Mouse (Mus musculus) embryonic facial prominence, embryonic 12.5 days (tissue): ENCODE results near the gene Chil6. TPM values are rescaled to one million over a fixed set of nuclear protein-coding genes. Genes with fewer than 3 reads are reported as not detected.

Experiments
- ATAC-seq: fragments of 200-750 bp; cut with Nextera tagmentation; 2 replicates; pipeline ENCODE4 v1.8.0; 2017; ENCODE audit not compliant: insufficient number of reproducible peaks, insufficient read depth, low FRiP score, low TSS enrichment
- H3K27ac ChIP-seq: fragments of 300-500 bp; sonication (generic); 2 replicates; pipeline ENCODE4 v1.5.1; 2016; ENCODE audit warnings: mild to moderate bottlenecking
- H3K27me3 ChIP-seq: fragments of 300-500 bp; sonication (generic); 2 replicates; pipeline ENCODE4 v1.6.1; 2016; ENCODE audit warnings: mild to moderate bottlenecking, moderate library complexity
- H3K36me3 ChIP-seq: fragments of 300-500 bp; sonication (generic); 2 replicates; pipeline ENCODE4 v1.6.1; 2016; ENCODE audit warnings: mild to moderate bottlenecking
- H3K4me1 ChIP-seq: fragments of 300-500 bp; sonication (generic); 2 replicates; pipeline ENCODE4 v1.6.1; 2016
- H3K4me2 ChIP-seq: fragments of 300-500 bp; sonication (generic); replicated peaks from 2 replicates; pipeline ENCODE4 v1.6.1; 2016; ENCODE audit warnings: mild to moderate bottlenecking, moderate library complexity
- H3K4me3 ChIP-seq: fragments of 300-500 bp; sonication (generic); 2 replicates; pipeline ENCODE4 v1.5.1; 2016; ENCODE audit warnings: mild to moderate bottlenecking
- H3K9ac ChIP-seq: fragments of 300-500 bp; sonication (generic); 2 replicates; pipeline ENCODE4 v1.6.1; 2016; ENCODE audit warnings: mild to moderate bottlenecking, moderate library complexity
- H3K9me3 ChIP-seq: fragments of 300-500 bp; sonication (generic); 2 replicates; pipeline ENCODE4 v1.6.1; 2016; ENCODE audit warnings: mild to moderate bottlenecking, moderate library complexity
- WGBS: fragments of 180-500 bp; shearing (Covaris S2); methylation state at CpG from one replicate; pipeline ENCODE4 v1.1.7; 2016; 5-methylcytosine and 5-hydroxymethylcytosine counted together
- polyA plus RNA-seq: library from polyadenylated mRNA; unstranded; fragments of >200 nt; fragmentation: Nextera tagmentation; extraction: Ambion mirVana; gene quantifications from 2 replicates; pipeline ENCODE4 v1.2.1, GENCODE M21; 2016

The Chil6 gene
- not detected in 2 replicates for polyA plus RNA-seq

- Histone ChIP-seq H3K4me1 (no peaks in the 10 kb centered on the region), H3K9ac (no peak within 1 kb of the TSS), H3K36me3 (no peaks in the 10 kb centered on the region), H3K4me3 (no peak within 1 kb of the TSS), H3K27me3 (no peaks in the 10 kb centered on the region), H3K9me3 (no peaks in the 10 kb centered on the region), H3K4me2 (no peak within 1 kb of the TSS), H3K27ac (no peak within 1 kb of the TSS)
- ATAC-seq, result no peak
These were observed at the start of gene Chil6 for GRCm38 (mm10) chr3:106406082-106406481. TSS of gene Chil6 (minus strand) at chr3:106406182.

- 77% methylated on average over 4 of the region's 4 CpGs for WGBS
- no peak for ATAC-seq
- no peak overlapping the region for H3K4me2 ChIP-seq
- no peak overlapping the region for H3K4me3 ChIP-seq
- no peak overlapping the region for H3K9ac ChIP-seq
- no peaks in the 10 kb centered on the region for H3K27me3 ChIP-seq
- no peak overlapping the region for H3K27ac ChIP-seq
- H3K9me3 ChIP-seq, result no peaks in the 10 kb centered on the region
- H3K36me3 ChIP-seq, result no peaks in the 10 kb centered on the region
- H3K4me1 ChIP-seq, result no peaks in the 10 kb centered on the region
These were observed 46.6 kb upstream of the Chil6 start for GRCm38 (mm10) chr3:106452616-106453015.

GRCm38 (mm10) chr3:106449567-106449966 lies 43.6 kb upstream of the Chil6 start:
- 80% methylated on average over 4 of the region's 4 CpGs for WGBS
- Histone ChIP-seq H3K9me3 (no peaks in the 10 kb centered on the region), H3K36me3 (no peaks in the 10 kb centered on the region), H3K4me2 (no peak overlapping the region), H3K9ac (no peak overlapping the region), H3K27ac (no peak overlapping the region), H3K27me3 (no peaks in the 10 kb centered on the region), H3K4me1 (no peaks in the 10 kb centered on the region), H3K4me3 (no peak overlapping the region)
- no peak for ATAC-seq

- H3K27me3 ChIP-seq, result no peaks in the 10 kb centered on the region
- no peak overlapping the region for H3K4me3 ChIP-seq
- ATAC-seq, result no peak
- H3K9me3 ChIP-seq, result no peaks in the 10 kb centered on the region
- no peaks in the 10 kb centered on the region for H3K4me1 ChIP-seq
- no peaks in the 10 kb centered on the region for H3K36me3 ChIP-seq
- no peak overlapping the region for H3K27ac ChIP-seq
- no peak overlapping the region for H3K4me2 ChIP-seq
- no peak overlapping the region for H3K9ac ChIP-seq
These were observed 43.0 kb upstream of the Chil6 start for GRCm38 (mm10) chr3:106448995-106449394.

GRCm38 (mm10) chr3:106448571-106448970 lies 42.6 kb upstream of the Chil6 start:
- no peak overlapping the region for H3K9ac ChIP-seq
- H3K27ac ChIP-seq, result no peak overlapping the region
- ATAC-seq, result no peak
- no peaks in the 10 kb centered on the region for H3K36me3 ChIP-seq
- H3K9me3 ChIP-seq, result no peaks in the 10 kb centered on the region
- no peaks in the 10 kb centered on the region for H3K27me3 ChIP-seq
- no peaks in the 10 kb centered on the region for H3K4me1 ChIP-seq
- H3K4me2 ChIP-seq, result no peak overlapping the region
- no peak overlapping the region for H3K4me3 ChIP-seq

Other genes with a start within 250 kb of the Chil6 start
- gene Chil3, start 238.6 kb downstream of the Chil6 start, polyA plus RNA-seq, result not detected in 2 replicates
- not detected in 2 replicates for gene Chil4, start 186.7 kb downstream of the Chil6 start, polyA plus RNA-seq
- 1.3 and 1.7 TPM in 2 replicates for gene Dennd2d, start 76.2 kb upstream of the Chil6 start, polyA plus RNA-seq
- 42.7 and 45.0 TPM in 2 replicates for gene Dram2, start 141.6 kb upstream of the Chil6 start, polyA plus RNA-seq
- 46.4 and 47.2 TPM in 2 replicates for gene Cept1, start 141.6 kb upstream of the Chil6 start, polyA plus RNA-seq